Mouse (Mus musculus) heart, postnatal 14 days (tissue): ENCODE results near the gene Pls3. TPM values are rescaled to one million over a fixed set of nuclear protein-coding genes. Genes with fewer than 3 reads are reported as not detected.
A peak's percentile ranks its signal among the peaks of the same experiment; 100 is the strongest.
"Not testable (repeated sequence)": the region's sequence is repeated elsewhere in the genome, so short reads cannot be mapped to it uniquely, and the experiment has no call there.

ENCODE experiments used
- DNase-seq, 2 experiments: peaks; one replicate each; pipeline ENCODE4 v3.0.0; 2021 to 2022
- intact Hi-C: fragments of 180-260 bp; cut with DNase I; formaldehyde crosslinking; loops from one replicate; pipeline ENCODE4 v1.15.1; 2025
- total RNA-seq, 2 experiments: library from RNA; stranded (reverse); gene quantifications; 2 replicates each; pipeline ENCODE4 v1.2.3; 2021

The Pls3 gene
- total RNA-seq, 2 experiments from 2014 or later = 54.5 to 59.5 TPM

DNA sequence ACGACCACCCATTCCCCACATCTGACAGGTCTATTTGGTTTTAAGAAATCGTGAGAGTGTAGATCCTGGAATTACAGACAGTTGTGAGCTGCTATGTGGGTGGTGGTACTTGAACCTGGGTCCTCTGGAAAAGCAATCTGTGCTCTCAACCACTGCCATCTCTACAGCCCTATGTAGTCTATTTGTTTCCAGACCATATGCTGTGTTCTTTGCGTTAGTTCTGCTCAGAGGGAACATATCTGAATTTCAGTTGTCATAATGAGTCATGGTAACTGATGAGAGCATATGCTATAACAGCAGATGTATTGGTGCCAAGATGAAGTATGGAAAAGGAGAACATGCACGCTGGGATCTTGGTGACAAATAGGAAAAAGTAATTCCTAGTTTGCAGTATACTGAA is 60.9 kb downstream of the Pls3 start:
- no peak for DNase-seq
- intact Hi-C loops = loop anchor here (5.0 kb wide), 1 partner anchor 58 kb away; no protein-coding TSS in a partner anchor

DNA sequence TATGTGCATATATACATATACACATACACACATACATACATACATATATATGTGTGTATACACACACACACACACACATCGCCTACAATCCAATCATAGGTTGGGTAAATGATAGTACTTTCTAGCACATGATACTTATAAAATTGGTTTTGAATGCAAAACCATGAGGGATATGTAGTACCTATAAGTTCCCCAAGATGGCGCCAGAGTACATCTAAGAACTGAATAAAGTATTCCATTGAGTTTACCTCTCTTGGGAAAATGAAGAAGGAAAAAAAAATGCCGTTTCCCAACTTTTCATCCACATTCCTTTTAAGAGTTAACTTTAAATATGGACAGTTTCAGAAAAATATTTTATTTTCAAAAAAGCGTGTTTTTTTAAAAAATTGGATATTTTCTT is 78.4 kb downstream of the Pls3 start:
- intact Hi-C loops = loop anchor here (1.0 kb wide), 1 partner anchor 405 kb away; no protein-coding TSS in a partner anchor
- DNase-seq = peak in 1 of 2 experiments; percentile 66

GRCm38 (mm10) chrX:75779796-75780195 is 95.2 kb downstream of the Pls3 start:
- no peak for DNase-seq
- intact Hi-C loops = no loop called here

- intact Hi-C loops = no loop called here
- peak in 1 of 2 experiments; percentile 18 for DNase-seq
Measured at GRCm38 (mm10) chrX:75777461-75777860, 97.5 kb downstream of the Pls3 start.

DNA sequence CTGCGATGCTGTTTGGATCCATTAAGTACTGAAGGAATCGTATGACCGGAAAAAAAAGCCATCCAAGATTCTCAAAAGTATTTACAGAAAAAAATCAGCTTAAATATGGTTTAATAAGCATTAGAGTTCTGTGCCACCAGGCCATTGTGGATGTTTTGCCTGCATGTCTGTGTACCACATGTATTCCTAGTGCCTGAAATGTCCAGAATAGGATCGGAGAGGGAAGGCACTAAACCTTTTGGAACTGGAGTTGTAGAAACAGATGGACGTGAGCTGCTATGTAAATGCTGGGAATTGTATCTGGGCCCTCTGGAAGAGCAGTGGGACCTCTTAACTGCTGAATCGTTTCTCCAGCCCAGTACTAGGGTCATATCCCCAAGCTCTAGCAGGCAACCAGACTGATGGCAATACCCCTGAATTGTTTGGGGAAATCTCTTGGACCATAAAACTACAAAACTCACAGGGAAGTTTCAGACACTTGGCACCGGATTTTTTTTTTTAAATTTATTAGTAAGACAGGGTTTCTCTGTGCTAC is 110.1 kb downstream of the Pls3 start:
- intact Hi-C loops = no loop called here
- no peak for DNase-seq

- intact Hi-C loops = no loop called here
- peak; percentile 34 to 58 for DNase-seq
Measured at GRCm38 (mm10) chrX:75764135-75764793, 110.7 kb downstream of the Pls3 start.

DNA sequence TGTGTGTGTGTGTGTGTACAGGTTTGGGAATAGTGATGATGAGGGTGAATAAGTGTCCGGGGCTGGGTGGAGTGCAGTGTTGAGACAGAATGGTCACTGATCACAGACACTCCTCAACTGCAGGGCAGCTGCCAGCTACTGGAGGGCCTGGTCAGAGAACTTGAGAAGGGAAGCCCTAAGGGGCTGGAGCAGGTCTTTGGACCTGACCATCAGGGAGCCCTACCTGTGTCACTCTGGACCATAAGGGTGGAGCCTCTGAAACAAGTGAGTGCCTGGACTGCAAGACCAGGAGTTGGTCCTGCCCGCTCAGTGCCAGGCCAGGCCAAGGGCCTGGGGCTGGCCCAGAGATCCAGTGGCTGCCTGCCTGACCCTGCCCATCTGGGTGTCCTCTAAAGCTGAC is 115.5 kb downstream of the Pls3 start:
- not testable (repeated sequence) for DNase-seq

GRCm38 (mm10) chrX:75759036-75759435 is 115.9 kb downstream of the Pls3 start:
- DNase-seq = peak in 1 of 2 experiments; percentile 86
- intact Hi-C loops = not testable (repeated sequence)

More for the DNA sequence above, 115.5 kb downstream of the Pls3 start:
- intact Hi-C loops = not testable (repeated sequence)

DNA sequence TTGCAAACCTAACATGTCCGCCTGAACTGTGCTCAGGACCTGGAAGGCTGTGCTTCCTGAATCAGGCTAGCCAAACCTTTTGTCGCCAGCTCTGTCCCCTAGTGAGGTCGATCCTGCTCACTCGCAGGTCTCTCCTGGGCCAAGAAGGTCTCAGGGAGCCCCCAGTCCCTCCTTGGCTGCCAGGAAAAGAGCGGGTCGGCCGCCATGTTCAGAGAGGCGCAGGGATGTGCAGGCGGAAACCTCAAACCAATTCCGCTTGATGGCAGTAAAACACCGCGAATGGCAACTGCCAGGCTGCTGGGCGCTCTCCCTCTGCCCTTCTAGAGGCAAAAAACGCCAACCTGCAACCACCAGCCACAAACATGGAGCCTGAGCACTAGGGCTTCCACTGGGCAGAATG is 117.0 kb downstream of the Pls3 start:
- intact Hi-C loops = not testable (repeated sequence)
- peak in 1 of 2 experiments; percentile 79 for DNase-seq

DNA sequence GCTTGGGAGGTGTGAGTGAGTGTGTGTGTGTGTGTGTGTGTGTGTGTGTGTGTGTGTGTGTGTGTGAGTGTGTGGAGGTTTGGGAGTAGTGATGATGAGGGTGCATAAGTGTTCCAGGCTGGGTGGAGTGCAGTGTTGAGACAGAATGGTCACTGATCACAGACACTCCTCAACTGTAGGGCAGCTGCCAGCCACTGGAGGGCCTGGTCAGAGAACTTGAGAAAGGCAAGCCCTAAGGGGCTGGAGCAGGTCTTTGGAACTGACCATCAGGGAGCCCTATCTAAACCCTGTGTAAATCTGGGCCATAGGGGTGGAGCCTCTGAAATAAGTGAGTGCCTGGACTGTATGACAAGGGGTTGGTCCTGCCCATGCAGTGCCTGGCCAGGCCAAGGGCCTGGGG is 120.5 kb downstream of the Pls3 start:
- DNase-seq = peak in 1 of 2 experiments; percentile 29
- intact Hi-C loops = not testable (repeated sequence)

GRCm38 (mm10) chrX:75750126-75750725 is 124.8 kb downstream of the Pls3 start:
- DNase-seq = peak in 1 of 2 experiments; percentile 58
- intact Hi-C loops = not testable (repeated sequence)

GRCm38 (mm10) chrX:75749312-75749711 is 125.7 kb downstream of the Pls3 start:
- intact Hi-C loops = not testable (repeated sequence)
- peak in 1 of 2 experiments; percentile 76 for DNase-seq

DNA sequence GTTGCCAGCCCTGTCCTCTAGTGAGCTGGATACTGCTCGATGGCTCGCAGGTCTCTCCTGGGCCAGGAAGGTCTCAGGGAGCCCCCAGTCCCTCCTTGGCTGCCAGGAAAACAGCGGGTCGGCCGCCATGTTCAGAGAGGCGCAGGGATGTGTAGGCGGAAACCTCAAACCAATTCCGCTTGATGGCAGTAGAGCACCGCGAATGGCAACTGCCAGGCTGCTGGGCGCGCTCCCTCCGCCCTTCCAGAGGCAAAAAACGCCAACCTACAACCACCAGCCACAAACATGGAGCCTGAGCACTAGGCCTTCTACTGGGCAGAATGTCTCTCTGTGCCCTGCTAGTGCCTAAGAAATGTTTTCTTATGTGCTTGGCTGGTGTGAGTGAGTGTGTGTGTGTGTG is 130.5 kb downstream of the Pls3 start:
- intact Hi-C loops = not testable (repeated sequence)
- DNase-seq = peak in 1 of 2 experiments; percentile 84

GRCm38 (mm10) chrX:75739464-75739863 is 135.5 kb downstream of the Pls3 start:
- DNase-seq, intact Hi-C loops: not testable (repeated sequence)
